Mouse (Mus musculus) heart, adult 11 months (tissue): ENCODE measurements at regions not wholly inside any gene's neighbourhood (a gene's known extent, or its start where the extent isn't known, plus 50 kb on each side); places are given as distances from the start of the nearest gene placed in this dataset.

Source experiments
- DNase-seq: peaks from one replicate; pipeline ENCODE4 v3.0.0; 2022

- DNase-seq: no peak
These were observed 1397.2 kb upstream of the Cntnap5a start for GRCm38 (mm10) chr1:114287349-114287748.

GRCm38 (mm10) chr1:114330541-114330940 lies 1354.0 kb upstream of the Cntnap5a start:
- DNase-seq: no peak

- DNase-seq: no peak
These were observed 1326.2 kb upstream of the Cntnap5a start for GRCm38 (mm10) chr1:114358215-114358995.

GRCm38 (mm10) chr1:114392034-114392433 lies 1292.5 kb upstream of the Cntnap5a start:
- peak; percentile 79 for DNase-seq
